Mouse (Mus musculus): ENCODE measurements around the gene Tmem265.

DNA sequence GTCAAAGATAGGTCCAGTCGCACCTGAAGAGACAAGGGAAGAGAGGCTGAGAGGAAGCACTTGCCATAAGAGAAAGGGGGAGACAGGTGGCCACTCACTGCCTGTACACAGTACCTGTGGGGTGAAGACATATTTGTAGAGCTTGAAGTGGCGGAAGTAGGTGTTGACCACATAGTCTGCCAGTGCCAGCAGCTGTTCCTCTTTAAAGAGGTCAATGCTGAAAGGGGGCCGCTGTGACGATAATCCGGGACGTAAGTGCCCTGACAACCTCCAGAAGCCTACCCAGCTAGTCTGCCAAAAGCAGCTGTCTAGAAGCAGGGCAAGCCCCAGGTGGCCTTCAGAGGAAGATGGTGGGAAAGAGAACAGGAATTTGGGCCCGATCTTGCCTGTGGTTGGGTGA lies 23.8 kb downstream of the Tmem265 start:
- TF ChIP-seq CTCF (IDR thresholded peaks at IDR 0.05; ENCODE audit: borderline replicate concordance, insufficient read depth, low read length) (no peak), POLR2A (IDR thresholded peaks at IDR 0.05; ENCODE audit: low read depth, low read length) (no peak)
